ENCODE assay signal across 8 mouse cellular contexts in genomic region chr11:80301316-80302045, GRCm38 (mm10). TPM values are rescaled to one million over a fixed set of nuclear protein-coding genes. Genes with fewer than 3 reads are reported as not detected.
DNase-seq lines count a peak whose midpoint lies in the region; ATAC-seq lines count a peak whose summit lies in the region.

No protein-coding gene starts in this region.

- H3K9me3 ChIP-seq in heart, embryonic 10.5 days: no peaks in the 10 kb centered on the region
- peaks cover 2% of the 10 kb centered on the region; the same call in 1 of the 2 replicates for H3K9me3 ChIP-seq in kidney, embryonic 14.5 days (ENCODE audit: control insufficient read depth, low read length)
- H3K9me3 ChIP-seq in lung, embryonic 15.5 days: no peaks in the 10 kb centered on the region

- H3K36me3 ChIP-seq in heart, embryonic 10.5 days: no peaks in the 10 kb centered on the region
- no peaks in the 10 kb centered on the region for H3K36me3 ChIP-seq in kidney, embryonic 14.5 days (ENCODE audit: control insufficient read depth, insufficient read depth, low read length)
- no peaks in the 10 kb centered on the region for H3K36me3 ChIP-seq in lung, embryonic 15.5 days

- peaks cover 30% of the 10 kb centered on the region for H3K4me1 ChIP-seq in heart, embryonic 10.5 days
- peaks cover 11% of the 10 kb centered on the region; the same call in 1 of the 2 replicates for H3K4me1 ChIP-seq in kidney, embryonic 14.5 days (ENCODE audit: control insufficient read depth, insufficient read depth, low read length)
- H3K4me1 ChIP-seq in lung, embryonic 15.5 days: peaks cover 30% of the 10 kb centered on the region

- peak; percentile 57 for DNase-seq in CD4-positive, CD25-positive, alpha-beta regulatory T cell, adult 2 months (ENCODE audit: low read depth, low spot score)
- peak; percentile 70 for DNase-seq in ZHBTc4 (ENCODE audit: low read depth, low spot score)
- peak; percentile 71 for DNase-seq in embryo, embryonic 9.5 days (ENCODE audit: extremely low spot score)
- DNase-seq in heart, embryonic 10.5 days (ENCODE audit: low spot score): peak; percentile 85
- DNase-seq in ovary, postnatal 14 days (ENCODE audit: low spot score): peak; percentile 44
- peak; percentile 27 for DNase-seq in yolk sac, embryonic 10.5 days (ENCODE audit: low spot score)

- peak overlapping the region; percentile 73 for H3K4me3 ChIP-seq in heart, embryonic 10.5 days
- peak overlapping the region; percentile 70 for H3K4me3 ChIP-seq in kidney, embryonic 14.5 days (ENCODE audit: low read length)
- H3K4me3 ChIP-seq in lung, embryonic 15.5 days: peak overlapping the region; percentile 57

- peak overlapping the region; percentile 68 for H3K9ac ChIP-seq in kidney, embryonic 14.5 days (ENCODE audit: low read depth, low read length)
- H3K9ac ChIP-seq in lung, embryonic 15.5 days: peak overlapping the region; percentile 42

- H3K4me2 ChIP-seq in kidney, embryonic 14.5 days (replicated peaks; ENCODE audit: low read depth, low read length): peak overlapping the region; percentile 100
- H3K4me2 ChIP-seq in lung, embryonic 15.5 days: peak overlapping the region; percentile 99

- peak overlapping the region; percentile 65 for H3K27ac ChIP-seq in heart, embryonic 10.5 days
- no peak overlapping the region for H3K27ac ChIP-seq in kidney, embryonic 14.5 days (ENCODE audit: low read depth, low read length)
- no peak overlapping the region for H3K27ac ChIP-seq in lung, embryonic 15.5 days

- peak; percentile 62 for ATAC-seq in kidney, embryonic 14.5 days (ENCODE audit: low FRiP score, low TSS enrichment)
- peak; percentile 50 for ATAC-seq in lung, embryonic 15.5 days (ENCODE audit: borderline replicate concordance, extremely low read depth, low FRiP score, low TSS enrichment)

- H3K27me3 ChIP-seq in heart, embryonic 10.5 days (ENCODE audit: insufficient read depth, poor library complexity, severe bottlenecking): peaks cover 63% of the 10 kb centered on the region
- peaks cover 33% of the 10 kb centered on the region for H3K27me3 ChIP-seq in kidney, embryonic 14.5 days (ENCODE audit: control insufficient read depth, insufficient read depth, low read length)
- H3K27me3 ChIP-seq in lung, embryonic 15.5 days: peaks cover 45% of the 10 kb centered on the region

- WGBS in heart, embryonic 10.5 days: under 1% methylated on average over 53 of the region's 53 CpGs
- WGBS in kidney, embryonic 14.5 days: under 1% methylated on average over 52 of the region's 53 CpGs
- WGBS in lung, embryonic 15.5 days: under 1% methylated on average over 51 of the region's 53 CpGs

RNA-seq across cellular contexts. Expression of gene Rhbdl3, which starts 0.8 kb away (rescaled TPM):
- polyA plus RNA-seq in heart, embryonic 10.5 days (2016; fragmentation: Nextera tagmentation; extraction: Ambion mirVana): 0.39 and 1.2 TPM in 2 replicates
- 1.1 and 1.3 TPM in 2 replicates for polyA plus RNA-seq in kidney, embryonic 14.5 days (2014; fragmentation: Nextera tagmentation; extraction: Ambion mirVana)
- polyA plus RNA-seq in lung, embryonic 15.5 days (2015; fragmentation: Nextera tagmentation; extraction: Ambion mirVana): 1.5 and 2.4 TPM in 2 replicates

Comparison
In these comparisons a context has a peak if more than half of its experiments do, and no peak if none do; other contexts are left out.
1. DNase-seq: peak in every context shown above with its lines; median percentile 85 in heart, embryonic 10.5 days; 71 in embryo, embryonic 9.5 days; 70 in ZHBTc4; 57 in CD4-positive, CD25-positive, alpha-beta regulatory T cell, adult 2 months; 44 in ovary, postnatal 14 days; 27 in yolk sac, embryonic 10.5 days.